Mouse (Mus musculus) heart, embryonic 13.5 days (tissue): ENCODE measurements at regions not wholly inside any gene's neighbourhood (a gene's known extent, or its start where the extent isn't known, plus 50 kb on each side); places are given as distances from the start of the nearest gene placed in this dataset.
A peak's percentile ranks its signal among the peaks of the same experiment; 100 is the strongest.

Experiments
- ATAC-seq: fragments of 200-750 bp; cut with Nextera tagmentation; 2 replicates; pipeline ENCODE4 v1.8.0; 2017; ENCODE audit warnings: moderate TSS enrichment; ENCODE audit not compliant: insufficient number of reproducible peaks, low FRiP score, low TSS enrichment; ENCODE audit errors: extremely low read depth
- H3K27ac ChIP-seq: fragments of 300-500 bp; sonication (generic); replicated peaks from 2 replicates; pipeline ENCODE4 v1.5.1; 2015; ENCODE audit warnings: moderate library complexity, mild to moderate bottlenecking, inconsistent platforms
- H3K27me3 ChIP-seq: fragments of 300-500 bp; sonication (generic); replicated peaks from 2 replicates; pipeline ENCODE4 v1.6.1; 2015; ENCODE audit warnings: mild to moderate bottlenecking, inconsistent platforms
- H3K36me3 ChIP-seq: fragments of 300-500 bp; sonication (generic); 2 replicates; pipeline ENCODE4 v1.6.1; 2015; ENCODE audit warnings: mild to moderate bottlenecking, inconsistent platforms
- H3K4me1 ChIP-seq: fragments of 300-500 bp; sonication (generic); 2 replicates; pipeline ENCODE4 v1.6.1; 2015; ENCODE audit warnings: inconsistent platforms
- H3K4me2 ChIP-seq: fragments of 300-500 bp; sonication (generic); 2 replicates; pipeline ENCODE4 v1.6.1; 2015; ENCODE audit warnings: inconsistent platforms, mild to moderate bottlenecking, moderate library complexity
- H3K4me3 ChIP-seq: fragments of 300-500 bp; sonication (generic); 2 replicates; pipeline ENCODE4 v1.5.1; 2015; ENCODE audit warnings: moderate library complexity, mild to moderate bottlenecking, inconsistent platforms
- H3K9ac ChIP-seq: fragments of 300-500 bp; sonication (generic); 2 replicates; pipeline ENCODE4 v1.6.1; 2015; ENCODE audit warnings: inconsistent platforms, mild to moderate bottlenecking, moderate library complexity
- H3K9me3 ChIP-seq: fragments of 300-500 bp; sonication (generic); 2 replicates; pipeline ENCODE4 v1.6.1; 2016; ENCODE audit warnings: inconsistent platforms
- WGBS: fragments of 180-500 bp; shearing (Covaris S2); methylation state at CpG from one replicate; pipeline ENCODE4 v1.1.7; 2015; ENCODE audit warnings: mixed read lengths; 5-methylcytosine and 5-hydroxymethylcytosine counted together

DNA sequence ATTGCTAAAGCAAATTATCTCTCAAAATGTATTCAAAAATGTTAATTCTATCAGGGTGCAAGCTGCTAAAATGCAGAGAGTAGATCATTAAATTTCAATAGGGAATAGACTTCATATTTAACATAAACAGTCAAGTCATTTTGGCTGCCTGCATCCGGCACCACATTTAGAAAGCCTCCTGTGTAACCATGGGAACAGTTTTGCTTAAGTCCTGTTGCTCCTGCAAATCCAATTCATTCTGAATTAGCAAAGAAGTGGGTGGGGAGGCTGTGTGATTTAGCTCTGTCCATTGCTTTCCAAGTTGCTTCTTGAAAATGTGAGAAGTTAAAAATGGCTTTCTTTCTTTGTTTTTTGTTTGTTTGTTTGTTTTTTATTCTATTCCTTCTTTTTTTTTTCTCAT lies 658.9 kb upstream of the Agtr1b start:
- WGBS: 56% methylated on average over 1 of the region's 1 CpGs
- H3K9me3 ChIP-seq: no peaks in the 10 kb centered on the region
- no peaks in the 10 kb centered on the region for H3K27me3 ChIP-seq
- H3K27ac ChIP-seq: no peak overlapping the region
- no peak overlapping the region for H3K4me2 ChIP-seq
- no peak for ATAC-seq
- H3K4me1 ChIP-seq: 0 out of 2 replicates have a peak, but pooled peaks cover 2% of the 10 kb centered on the region
- H3K4me3 ChIP-seq: no peak overlapping the region
- H3K9ac ChIP-seq: no peak overlapping the region
- H3K36me3 ChIP-seq: no peaks in the 10 kb centered on the region

DNA sequence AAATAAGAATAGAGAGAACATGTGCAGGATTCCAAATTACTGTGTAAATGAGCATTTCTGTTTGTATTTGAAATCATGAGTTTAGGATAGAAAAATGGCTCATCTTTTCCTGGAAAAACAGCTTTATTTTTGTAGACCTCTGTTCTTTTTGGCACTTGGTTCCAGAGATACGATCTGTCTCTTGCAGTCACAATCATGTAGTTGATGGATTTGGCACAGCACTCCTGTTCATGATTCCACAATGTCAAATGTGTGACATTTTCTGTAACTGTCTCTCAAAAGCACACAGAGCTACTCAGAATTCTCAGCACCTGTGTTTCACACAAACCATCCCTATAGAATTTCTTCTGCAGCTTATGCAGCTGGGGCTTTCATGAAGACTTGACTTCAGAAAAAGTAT lies 654.0 kb upstream of the Agtr1b start:
- H3K9me3 ChIP-seq: no peaks in the 10 kb centered on the region
- 61% methylated on average over 1 of the region's 1 CpGs for WGBS
- H3K36me3 ChIP-seq: no peaks in the 10 kb centered on the region
- H3K9ac ChIP-seq: no peak overlapping the region
- 0 out of 2 replicates have a peak, but pooled peaks cover 2% of the 10 kb centered on the region for H3K4me1 ChIP-seq
- no peaks in the 10 kb centered on the region for H3K27me3 ChIP-seq
- no peak overlapping the region for H3K4me2 ChIP-seq
- ATAC-seq: no peak
- no peak overlapping the region for H3K4me3 ChIP-seq
- no peak overlapping the region for H3K27ac ChIP-seq

GRCm38 (mm10) chr3:21020297-21020696 lies 653.3 kb upstream of the Agtr1b start:
- no peak overlapping the region for H3K9ac ChIP-seq
- H3K4me1 ChIP-seq: 0 out of 2 replicates have a peak, but pooled peaks cover 2% of the 10 kb centered on the region
- no peak overlapping the region for H3K4me3 ChIP-seq
- H3K9me3 ChIP-seq: no peaks in the 10 kb centered on the region
- no peak overlapping the region for H3K27ac ChIP-seq
- H3K36me3 ChIP-seq: no peaks in the 10 kb centered on the region
- no peak overlapping the region for H3K4me2 ChIP-seq
- ATAC-seq: no peak
- no peaks in the 10 kb centered on the region for H3K27me3 ChIP-seq

DNA sequence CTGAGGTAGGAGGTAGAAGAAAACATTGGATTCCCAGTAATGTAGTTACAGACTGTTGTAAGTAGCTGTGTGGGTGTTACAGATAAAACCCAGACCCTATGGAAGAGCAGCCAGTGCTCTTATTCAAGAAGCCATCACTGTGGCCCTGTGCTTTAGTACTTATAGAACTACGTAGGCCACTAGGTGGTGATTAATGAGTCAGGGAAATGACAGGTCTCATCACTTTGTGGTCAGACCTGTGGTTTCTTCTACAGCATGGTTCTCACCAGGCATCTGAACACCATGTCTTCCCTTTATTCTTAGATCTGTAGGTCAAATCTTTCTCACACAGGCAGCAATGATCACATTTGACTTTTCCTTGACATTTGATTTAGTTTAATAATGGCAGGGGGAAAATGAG lies 642.7 kb upstream of the Agtr1b start:
- WGBS: 71% methylated on average over 1 of the region's 1 CpGs

GRCm38 (mm10) chr3:20998295-20998694 lies 631.3 kb upstream of the Agtr1b start:
- Histone ChIP-seq H3K27ac (no peak overlapping the region), H3K9ac (no peak overlapping the region), H3K4me2 (no peak overlapping the region), H3K36me3 (no peaks in the 10 kb centered on the region), H3K9me3 (peaks cover 2% of the 10 kb centered on the region; the same call in 1 of the 2 replicates), H3K4me1 (no peaks in the 10 kb centered on the region), H3K27me3 (no peaks in the 10 kb centered on the region), H3K4me3 (no peak overlapping the region)
- ATAC-seq: no peak

More for the DNA sequence above, 642.7 kb upstream of the Agtr1b start:
- no peak overlapping the region for H3K9ac ChIP-seq
- no peak for ATAC-seq
- H3K4me1 ChIP-seq: no peaks in the 10 kb centered on the region
- no peaks in the 10 kb centered on the region for H3K27me3 ChIP-seq
- no peaks in the 10 kb centered on the region for H3K9me3 ChIP-seq
- no peak overlapping the region for H3K4me3 ChIP-seq
- no peak overlapping the region for H3K4me2 ChIP-seq
- H3K27ac ChIP-seq: no peak overlapping the region
- no peaks in the 10 kb centered on the region for H3K36me3 ChIP-seq

DNA sequence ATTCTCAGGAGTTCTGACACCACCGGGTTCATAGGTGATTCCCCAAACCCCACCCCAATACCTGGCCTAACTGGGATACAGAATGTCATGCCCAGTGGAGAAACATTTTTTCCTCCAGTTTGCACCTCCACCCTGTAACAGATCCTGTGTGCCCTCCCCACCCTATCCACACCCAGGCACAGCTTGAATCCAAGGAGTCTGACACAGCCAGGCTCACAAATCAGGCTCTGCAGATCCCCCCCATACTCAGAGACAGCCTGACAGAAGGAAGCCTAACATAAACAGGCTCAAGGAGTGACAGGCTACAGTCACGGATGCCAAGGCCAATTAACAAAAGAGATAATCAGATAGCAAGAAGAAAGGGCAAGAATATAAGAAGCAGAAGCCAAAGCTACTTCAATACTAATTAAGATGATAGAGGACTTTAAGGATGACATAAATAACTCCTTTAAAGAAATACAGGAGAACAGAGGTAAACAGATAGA lies 622.6 kb upstream of the Agtr1b start:
- H3K4me2 ChIP-seq: no peak overlapping the region
- H3K4me3 ChIP-seq: no peak overlapping the region
- 56% methylated on average over 2 of the region's 2 CpGs for WGBS
- H3K9me3 ChIP-seq: peaks cover 14% of the 10 kb centered on the region; the same call in 1 of the 2 replicates
- H3K27ac ChIP-seq: no peak overlapping the region
- no peak for ATAC-seq
- H3K9ac ChIP-seq: no peak overlapping the region
- H3K36me3 ChIP-seq: no peaks in the 10 kb centered on the region
- no peaks in the 10 kb centered on the region for H3K27me3 ChIP-seq
- H3K4me1 ChIP-seq: peaks cover 17% of the 10 kb centered on the region

DNA sequence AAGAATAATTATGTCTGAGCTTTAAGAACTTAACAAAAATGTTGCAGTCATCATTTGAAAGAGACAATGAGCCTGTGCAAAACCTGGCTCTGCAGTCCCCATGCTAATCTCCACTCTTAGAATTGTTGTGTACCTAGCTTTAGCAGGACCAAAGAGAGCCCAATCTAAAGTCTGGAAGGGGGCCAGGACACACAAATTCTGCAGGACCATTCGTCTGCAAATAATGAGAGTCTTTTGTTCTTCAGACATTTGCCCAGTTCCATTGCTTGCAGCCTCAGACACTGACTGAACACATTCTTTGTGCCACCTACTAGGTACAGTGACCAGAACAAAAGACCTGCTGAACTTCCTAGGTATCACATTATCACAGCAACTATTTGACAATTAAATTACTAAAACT lies 620.0 kb upstream of the Agtr1b start:
- peaks cover 17% of the 10 kb centered on the region for H3K4me1 ChIP-seq
- H3K4me2 ChIP-seq: no peak overlapping the region
- 0 out of 2 replicates have a peak overlapping the region, but pooled peaks have one; percentile 12 for H3K27ac ChIP-seq
- peaks cover 4% of the 10 kb centered on the region; the same call in 1 of the 2 replicates for H3K9me3 ChIP-seq
- H3K9ac ChIP-seq: no peak overlapping the region
- ATAC-seq: no peak
- WGBS: 5% methylated on average over 1 of the region's 1 CpGs
- no peak overlapping the region for H3K4me3 ChIP-seq
- no peaks in the 10 kb centered on the region for H3K36me3 ChIP-seq
- no peaks in the 10 kb centered on the region for H3K27me3 ChIP-seq

DNA sequence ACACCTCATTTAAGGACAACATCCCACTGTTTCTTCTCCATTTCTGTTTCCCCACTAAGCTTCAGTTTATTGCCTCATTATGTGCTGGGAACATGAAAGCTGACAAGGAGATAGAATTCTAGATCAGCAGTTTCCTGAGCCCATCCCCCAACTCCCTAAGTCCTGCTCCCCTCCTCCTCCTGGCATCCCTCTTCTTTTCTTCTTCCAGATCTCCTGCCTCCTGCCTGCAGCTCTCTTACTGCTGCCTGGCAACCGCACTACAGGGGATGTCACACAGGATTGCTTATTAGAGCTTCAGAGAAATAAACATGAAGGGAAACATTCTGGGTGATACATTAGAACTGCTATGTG lies 619.4 kb upstream of the Agtr1b start:
- 0 out of 2 replicates have a peak overlapping the region, but pooled peaks have one; percentile 7 for H3K27ac ChIP-seq
- no peak overlapping the region for H3K9ac ChIP-seq
- no peak overlapping the region for H3K4me3 ChIP-seq
- H3K4me2 ChIP-seq: no peak overlapping the region
- no peak for ATAC-seq
- no peaks in the 10 kb centered on the region for H3K36me3 ChIP-seq
- peaks cover 4% of the 10 kb centered on the region; the same call in 1 of the 2 replicates for H3K9me3 ChIP-seq
- 16% methylated on average over 1 of the region's 1 CpGs for WGBS
- peaks cover 17% of the 10 kb centered on the region for H3K4me1 ChIP-seq
- H3K27me3 ChIP-seq: no peaks in the 10 kb centered on the region

- 50% methylated on average over 4 of the region's 4 CpGs for WGBS
- no peak for ATAC-seq
These were observed 618.9 kb upstream of the Agtr1b start for GRCm38 (mm10) chr3:20985682-20986376.

GRCm38 (mm10) chr3:20984146-20984545 lies 617.2 kb upstream of the Agtr1b start:
- no peak overlapping the region for H3K27ac ChIP-seq
- H3K9ac ChIP-seq: no peak overlapping the region
- no peaks in the 10 kb centered on the region for H3K9me3 ChIP-seq
- H3K4me2 ChIP-seq: no peak overlapping the region
- 32% methylated on average over 1 of the region's 1 CpGs for WGBS
- no peak overlapping the region for H3K4me3 ChIP-seq
- no peak for ATAC-seq
- no peaks in the 10 kb centered on the region for H3K36me3 ChIP-seq
- H3K4me1 ChIP-seq: peaks cover 17% of the 10 kb centered on the region
- no peaks in the 10 kb centered on the region for H3K27me3 ChIP-seq

More at GRCm38 (mm10) chr3:20985682-20986376, 618.9 kb upstream of the Agtr1b start:
- H3K4me3 ChIP-seq: no peak overlapping the region
- H3K36me3 ChIP-seq: no peaks in the 10 kb centered on the region
- no peaks in the 10 kb centered on the region for H3K9me3 ChIP-seq
- no peaks in the 10 kb centered on the region for H3K27me3 ChIP-seq
- H3K4me1 ChIP-seq: peaks cover 17% of the 10 kb centered on the region
- H3K9ac ChIP-seq: no peak overlapping the region
- no peak overlapping the region for H3K4me2 ChIP-seq
- no peak overlapping the region for H3K27ac ChIP-seq

DNA sequence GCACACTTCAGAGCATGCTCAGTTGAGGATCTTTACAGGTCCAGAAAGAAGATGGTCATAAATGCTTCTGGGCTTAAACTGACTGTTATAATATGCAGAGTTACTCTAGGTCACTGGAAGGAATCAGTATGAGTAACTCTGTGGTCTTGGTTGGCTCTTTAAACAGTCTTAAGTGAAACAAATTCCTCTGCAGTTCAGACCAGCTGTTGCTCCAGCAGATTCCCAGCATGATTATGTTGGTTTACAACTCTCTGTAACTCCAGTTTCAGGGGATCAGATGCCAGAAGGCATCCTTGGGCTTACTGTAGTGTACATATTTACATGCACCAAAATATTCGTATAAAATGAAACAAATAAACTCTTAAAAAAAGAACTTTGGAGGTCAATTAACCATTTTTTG lies 606.1 kb upstream of the Agtr1b start:
- H3K27me3 ChIP-seq: no peaks in the 10 kb centered on the region
- 55% methylated on average over 1 of the region's 1 CpGs for WGBS
- H3K9me3 ChIP-seq: no peaks in the 10 kb centered on the region
- no peaks in the 10 kb centered on the region for H3K4me1 ChIP-seq
- H3K36me3 ChIP-seq: no peaks in the 10 kb centered on the region
- H3K9ac ChIP-seq: no peak overlapping the region
- ATAC-seq: no peak
- H3K4me3 ChIP-seq: no peak overlapping the region
- no peak overlapping the region for H3K27ac ChIP-seq
- no peak overlapping the region for H3K4me2 ChIP-seq
